Mouse (Mus musculus) hindbrain, embryonic 11.5 days (tissue): ENCODE measurements around the gene Dohh. TPM values are rescaled to one million over a fixed set of nuclear protein-coding genes. Genes with fewer than 3 reads are reported as not detected.

Source experiments
- ATAC-seq: fragments of 200-750 bp; cut with Nextera tagmentation; 2 replicates; pipeline ENCODE4 v1.8.0; 2017; ENCODE audit warnings: mild to moderate bottlenecking, moderate TSS enrichment, moderate library complexity; ENCODE audit not compliant: low FRiP score
- DNase-seq: peaks from one replicate; pipeline ENCODE4 v3.0.0-alpha.2; 2015; ENCODE audit warnings: low spot score
- H3K27ac ChIP-seq: fragments of 300-500 bp; sonication (generic); 2 replicates; pipeline ENCODE4 v1.5.1; 2014; ENCODE audit warnings: mild to moderate bottlenecking, low read depth, low read length
- H3K27me3 ChIP-seq: fragments of 300-500 bp; sonication (generic); 2 replicates; pipeline ENCODE4 v1.6.1; 2014; ENCODE audit warnings: mild to moderate bottlenecking, low read length, moderate library complexity, mixed read lengths; ENCODE audit not compliant: control insufficient read depth, insufficient read depth
- H3K36me3 ChIP-seq: fragments of 300-500 bp; sonication (generic); 2 replicates; pipeline ENCODE4 v1.6.1; 2014; ENCODE audit warnings: mild to moderate bottlenecking, low read length, moderate library complexity, mixed read lengths; ENCODE audit not compliant: control insufficient read depth, insufficient read depth
- H3K4me1 ChIP-seq: fragments of 300-500 bp; sonication (generic); replicated peaks from 2 replicates; pipeline ENCODE4 v1.6.1; 2014; ENCODE audit warnings: low read length, mixed read lengths; ENCODE audit not compliant: control insufficient read depth, insufficient read depth
- H3K4me2 ChIP-seq: fragments of 300-500 bp; sonication (generic); replicated peaks from 2 replicates; pipeline ENCODE4 v1.6.1; 2014; ENCODE audit warnings: mild to moderate bottlenecking, low read depth, low read length
- H3K4me3 ChIP-seq: fragments of 300-500 bp; sonication (generic); 2 replicates; pipeline ENCODE4 v1.5.1; 2014; ENCODE audit warnings: low read depth, low read length
- H3K9ac ChIP-seq: fragments of 300-500 bp; sonication (generic); 2 replicates; pipeline ENCODE4 v1.6.1; 2014; ENCODE audit warnings: low read depth, low read length
- H3K9me3 ChIP-seq: fragments of 300-500 bp; sonication (generic); 2 replicates; pipeline ENCODE4 v1.6.1; 2016; ENCODE audit warnings: low read length; ENCODE audit not compliant: control insufficient read depth
- WGBS: fragments of 180-500 bp; shearing (Covaris S2); extraction: QIAGEN DNeasy Blood & Tissue Kit; methylation state at CpG from one replicate; pipeline ENCODE4 v1.1.7; 2014; 5-methylcytosine and 5-hydroxymethylcytosine counted together
- polyA plus RNA-seq: library from polyadenylated mRNA; unstranded; fragments of >200 nt; fragmentation: Nextera tagmentation; extraction: Ambion mirVana; gene quantifications from 2 replicates; pipeline ENCODE4 v1.2.1, GENCODE M21; 2014

Gene Dohh
- polyA plus RNA-seq, 1 experiment from 2014 or later = 44.8 TPM

DNA sequence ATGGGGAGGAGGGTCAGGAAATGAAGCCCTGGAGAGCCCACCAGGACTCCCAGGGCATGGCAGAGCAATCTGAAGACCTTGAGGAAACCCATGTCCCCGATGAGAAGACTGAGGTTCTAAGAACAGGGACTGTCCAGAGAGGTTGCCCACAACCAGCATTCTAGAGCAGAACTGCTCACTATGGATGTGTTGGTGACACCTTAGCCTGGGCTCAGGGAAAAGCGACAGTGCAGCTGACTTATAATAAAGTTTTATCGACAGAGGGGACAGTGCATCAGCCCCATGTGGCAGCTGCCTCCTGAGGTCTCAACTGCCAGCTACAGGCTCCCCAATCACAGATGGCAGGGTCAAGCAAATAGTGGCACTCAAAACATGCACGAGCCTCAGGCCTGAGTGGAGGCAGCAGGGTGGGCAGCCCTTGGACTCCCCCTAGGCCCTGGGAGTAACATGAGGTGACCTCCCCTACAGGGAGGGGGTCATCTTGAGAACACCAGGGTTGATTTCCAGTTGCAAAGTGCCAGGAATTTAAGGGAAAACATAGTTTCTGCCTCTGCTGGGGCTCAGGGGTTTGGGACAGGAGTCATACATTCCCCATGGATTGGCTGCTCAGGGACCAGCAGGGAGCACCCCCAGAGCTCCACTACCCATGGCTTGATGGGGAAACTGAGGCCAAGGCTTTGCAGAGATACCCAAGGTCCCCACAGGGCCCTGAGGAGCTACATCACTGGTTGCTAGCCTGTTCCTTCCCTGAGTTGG, 37.0 kb downstream of the Dohh start:
- Histone ChIP-seq H3K27ac (no peak overlapping the region), H3K36me3 (no peaks in the 10 kb centered on the region), H3K4me1 (peaks cover 12% of the 10 kb centered on the region), H3K9ac (no peak overlapping the region), H3K4me3 (no peak overlapping the region), H3K4me2 (no peak overlapping the region), H3K27me3 (peaks cover 23% of the 10 kb centered on the region), H3K9me3 (no peaks in the 10 kb centered on the region)
- no peak for DNase-seq
- WGBS = 77% methylated on average over 4 of the region's 4 CpGs
- no peak for ATAC-seq

DNA sequence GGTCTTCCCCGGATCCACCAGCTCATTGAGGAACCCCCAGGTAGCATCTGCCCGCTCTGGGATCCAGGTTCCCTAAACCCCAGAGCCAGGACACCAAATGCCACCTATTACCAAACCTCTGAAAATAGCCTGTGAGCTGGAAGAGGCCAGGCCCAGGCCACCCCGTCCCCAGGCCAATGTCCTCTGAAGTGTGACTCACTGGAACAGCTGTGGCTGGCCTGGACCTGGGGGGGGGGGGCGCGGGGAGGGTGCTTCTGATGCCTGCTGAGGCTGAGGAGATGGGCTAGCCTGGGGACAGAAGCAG, 37.5 kb downstream of the Dohh start:
- H3K27ac ChIP-seq = no peak overlapping the region
- no peaks in the 10 kb centered on the region for H3K36me3 ChIP-seq
- H3K4me2 ChIP-seq = no peak overlapping the region
- peaks cover 29% of the 10 kb centered on the region for H3K27me3 ChIP-seq
- no peak overlapping the region for H3K4me3 ChIP-seq
- peaks cover 11% of the 10 kb centered on the region for H3K4me1 ChIP-seq
- WGBS = 78% methylated on average over 4 of the region's 5 CpGs
- DNase-seq = no peak
- no peak for ATAC-seq
- no peak overlapping the region for H3K9ac ChIP-seq
- H3K9me3 ChIP-seq = no peaks in the 10 kb centered on the region

DNA sequence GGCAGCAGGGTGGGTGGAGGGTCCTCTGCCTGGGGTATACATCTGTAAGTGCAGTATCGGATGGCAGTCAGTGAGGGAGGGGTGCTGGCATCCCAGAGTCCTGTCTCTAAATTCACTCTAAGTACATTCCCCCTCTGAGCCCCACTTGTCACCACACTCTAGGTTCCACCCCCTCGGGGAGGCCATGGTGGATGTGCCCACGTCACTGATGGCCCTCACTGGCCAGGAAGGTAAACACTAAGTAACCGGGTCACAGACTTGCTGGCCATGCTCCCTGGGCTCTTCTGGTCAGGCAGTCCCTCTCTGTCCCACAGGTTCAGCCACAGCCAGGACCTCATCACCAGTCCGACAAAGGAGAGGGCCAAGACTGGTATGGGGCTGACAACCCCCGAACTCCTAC, 38.0 kb downstream of the Dohh start:
- no peaks in the 10 kb centered on the region for H3K36me3 ChIP-seq
- ATAC-seq (no peak), DNase-seq (no peak)
- no peak overlapping the region for H3K4me3 ChIP-seq
- no peak overlapping the region for H3K27ac ChIP-seq
- no peak overlapping the region for H3K9ac ChIP-seq
- peaks cover 7% of the 10 kb centered on the region for H3K4me1 ChIP-seq
- peaks cover 33% of the 10 kb centered on the region for H3K27me3 ChIP-seq
- H3K4me2 ChIP-seq = no peak overlapping the region
- no peaks in the 10 kb centered on the region for H3K9me3 ChIP-seq
- WGBS = 80% methylated on average over 6 of the region's 6 CpGs

DNA sequence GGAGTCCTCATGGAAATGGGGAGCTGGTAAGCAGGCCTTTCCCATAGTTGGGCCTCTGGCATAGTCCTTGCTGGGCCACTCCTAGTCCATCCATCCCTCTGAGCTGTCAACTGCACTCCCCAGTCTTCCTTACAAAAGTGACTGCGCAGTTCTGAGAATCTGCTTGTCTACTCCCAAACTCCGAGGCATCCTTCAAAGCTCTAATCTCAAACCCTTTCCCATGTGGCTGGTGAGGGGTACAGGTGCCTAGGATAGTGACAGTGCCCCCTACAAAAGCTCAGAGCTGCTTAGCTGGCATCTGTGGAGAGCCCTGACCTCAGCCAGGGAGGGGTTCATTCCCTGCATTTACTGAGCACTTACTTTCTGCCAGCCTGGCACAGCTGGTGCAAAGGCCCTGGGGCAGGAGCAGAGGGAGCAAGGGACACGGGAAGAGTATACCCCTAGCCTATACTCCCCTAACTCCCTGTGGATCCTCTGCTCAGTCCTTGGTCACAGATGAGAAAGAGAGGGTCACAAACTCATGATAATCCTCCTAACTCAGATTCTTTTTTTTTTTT, 38.5 kb downstream of the Dohh start:
- H3K4me3 ChIP-seq = no peak overlapping the region
- ATAC-seq = no peak
- no peak for DNase-seq
- 77% methylated on average over 3 of the region's 3 CpGs for WGBS
- peaks cover 2% of the 10 kb centered on the region; the same call in 1 of the 2 replicates for H3K4me1 ChIP-seq
- peaks cover 39% of the 10 kb centered on the region for H3K27me3 ChIP-seq
- no peak overlapping the region for H3K9ac ChIP-seq
- no peaks in the 10 kb centered on the region for H3K9me3 ChIP-seq
- no peak overlapping the region for H3K4me2 ChIP-seq
- no peak overlapping the region for H3K27ac ChIP-seq
- no peaks in the 10 kb centered on the region for H3K36me3 ChIP-seq

DNA sequence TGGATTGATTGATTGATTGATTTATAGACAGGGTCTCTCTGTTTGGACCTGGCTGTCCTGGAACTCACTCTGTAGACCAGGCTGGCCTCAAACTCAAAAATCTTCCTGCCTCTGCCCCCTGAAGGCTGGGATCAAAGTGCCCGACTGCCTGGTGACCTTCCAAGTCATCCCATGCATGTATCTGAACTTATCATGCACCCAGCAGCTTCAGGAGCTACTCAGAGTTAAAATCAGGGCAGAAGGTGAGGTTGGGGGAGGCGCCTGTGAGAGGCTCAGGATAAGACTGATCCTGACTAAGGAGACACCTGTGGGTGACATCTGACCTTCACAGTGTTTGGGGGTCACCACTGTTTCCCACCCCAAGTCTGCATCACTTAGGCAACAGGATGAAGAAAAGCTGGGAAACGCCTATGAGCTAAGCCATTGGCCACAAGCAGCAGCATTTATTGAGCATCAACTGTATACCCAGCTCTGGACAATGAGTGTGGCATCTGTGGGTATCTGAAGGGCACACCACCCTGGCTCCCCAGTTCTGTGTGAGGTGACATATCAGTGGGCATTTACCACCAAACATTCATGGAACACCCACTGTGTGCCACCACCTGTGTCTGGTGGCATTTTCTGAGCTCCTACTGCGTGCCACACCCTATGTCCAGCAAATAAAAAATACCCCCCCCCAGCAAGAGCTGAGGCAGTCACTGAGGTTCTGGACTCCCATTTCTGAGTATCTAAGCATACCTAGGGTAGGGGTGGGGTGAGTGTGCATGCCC, 39.4 kb downstream of the Dohh start:
- WGBS = 65% methylated on average over 4 of the region's 4 CpGs
- Histone ChIP-seq H3K4me3 (no peak overlapping the region), H3K9ac (0 out of 2 replicates have a peak overlapping the region, but pooled peaks have one; percentile 15), H3K4me1 (peaks cover 2% of the 10 kb centered on the region; the same call in 1 of the 2 replicates), H3K4me2 (no peak overlapping the region), H3K27ac (no peak overlapping the region), H3K27me3 (peaks cover 48% of the 10 kb centered on the region), H3K9me3 (no peaks in the 10 kb centered on the region), H3K36me3 (no peaks in the 10 kb centered on the region)
- no peak for ATAC-seq
- DNase-seq = no peak

DNA sequence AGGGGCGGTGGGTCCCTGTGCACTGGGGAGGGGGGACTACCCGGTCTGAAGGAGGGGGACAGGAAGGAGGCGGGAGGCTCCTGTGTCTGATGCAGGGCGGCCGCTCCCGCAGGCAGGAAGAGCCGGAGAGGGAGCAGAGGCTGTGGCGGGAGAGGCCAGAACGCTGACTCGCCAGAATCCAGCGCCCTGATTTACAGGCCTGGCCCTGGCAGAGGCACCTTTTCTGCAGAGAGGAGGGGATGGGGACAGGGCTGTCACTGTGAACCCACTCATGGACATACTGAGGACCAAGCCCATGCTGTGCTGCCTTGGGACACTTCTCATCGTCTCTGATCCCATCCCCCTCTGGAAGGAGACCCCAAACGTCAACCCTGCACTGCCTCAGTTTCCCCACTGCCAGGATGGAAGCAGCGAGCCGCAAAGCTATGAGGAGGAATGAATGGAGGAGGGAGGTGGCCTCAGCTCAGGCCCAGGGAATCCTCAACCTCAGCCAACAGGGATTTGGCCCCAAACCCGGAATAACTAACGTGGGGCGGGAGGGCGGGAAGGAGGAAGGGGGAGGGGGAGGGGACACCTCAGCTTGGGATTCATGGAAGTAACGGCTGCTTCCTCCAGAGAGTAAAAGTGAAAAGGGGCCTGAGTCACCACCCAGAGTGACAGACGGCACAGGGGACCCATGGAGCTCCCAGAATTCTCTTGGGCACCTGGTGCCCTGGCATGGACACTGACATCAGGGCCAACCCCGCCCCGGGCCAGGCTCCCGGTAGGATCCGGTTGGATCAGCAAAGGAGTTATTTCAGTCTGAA, 40.2 kb downstream of the Dohh start:
- DNase-seq (no peak), ATAC-seq (no peak)
- H3K9ac ChIP-seq = 0 out of 2 replicates have a peak overlapping the region, but pooled peaks have one; percentile 15
- H3K27me3 ChIP-seq = peaks cover 53% of the 10 kb centered on the region
- no peak overlapping the region for H3K4me3 ChIP-seq
- H3K4me2 ChIP-seq = no peak overlapping the region; the same call in 1 of the 2 replicates
- H3K27ac ChIP-seq = no peak overlapping the region
- no peaks in the 10 kb centered on the region for H3K36me3 ChIP-seq
- no peaks in the 10 kb centered on the region for H3K9me3 ChIP-seq
- WGBS = 6% methylated on average over 25 of the region's 25 CpGs
- peaks cover 2% of the 10 kb centered on the region for H3K4me1 ChIP-seq

DNA sequence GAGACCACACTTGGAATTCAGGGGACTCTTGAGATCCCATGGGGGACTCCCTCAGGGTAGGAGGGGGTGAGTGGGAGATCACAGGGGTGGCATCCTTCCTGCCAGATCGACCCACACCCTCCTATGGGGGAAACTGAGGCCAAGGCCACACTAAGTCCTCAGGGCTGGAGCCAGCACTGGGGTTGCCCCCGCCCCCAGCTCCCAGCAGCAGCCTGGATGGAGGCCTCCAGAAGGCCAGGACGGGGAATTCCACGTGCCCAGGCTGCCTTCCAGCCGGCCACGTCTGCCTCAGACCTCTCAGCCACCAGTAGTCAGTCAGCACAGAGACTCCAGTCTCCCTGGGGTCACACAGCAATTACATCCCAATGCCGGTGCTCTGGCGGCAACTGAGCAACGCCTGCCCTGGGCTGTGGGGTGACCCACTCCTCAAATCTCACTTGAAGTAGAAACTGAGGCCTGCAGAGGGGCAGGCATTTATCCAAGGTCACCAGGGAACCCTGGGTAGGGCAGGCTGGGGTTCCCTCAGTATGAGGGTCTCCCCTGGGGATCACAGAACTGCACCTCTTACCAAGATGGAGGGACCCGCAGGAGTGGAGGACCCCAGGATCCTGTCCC, 41.1 kb downstream of the Dohh start:
- Histone ChIP-seq H3K4me2 (no peak overlapping the region; the same call in none of the 2 replicates), H3K9me3 (no peaks in the 10 kb centered on the region), H3K9ac (no peak overlapping the region), H3K27me3 (peaks cover 53% of the 10 kb centered on the region), H3K27ac (no peak overlapping the region), H3K4me3 (no peak overlapping the region), H3K4me1 (peaks cover 2% of the 10 kb centered on the region), H3K36me3 (no peaks in the 10 kb centered on the region)
- WGBS = 27% methylated on average over 10 of the region's 10 CpGs
- no peak for ATAC-seq
- DNase-seq = no peak

DNA sequence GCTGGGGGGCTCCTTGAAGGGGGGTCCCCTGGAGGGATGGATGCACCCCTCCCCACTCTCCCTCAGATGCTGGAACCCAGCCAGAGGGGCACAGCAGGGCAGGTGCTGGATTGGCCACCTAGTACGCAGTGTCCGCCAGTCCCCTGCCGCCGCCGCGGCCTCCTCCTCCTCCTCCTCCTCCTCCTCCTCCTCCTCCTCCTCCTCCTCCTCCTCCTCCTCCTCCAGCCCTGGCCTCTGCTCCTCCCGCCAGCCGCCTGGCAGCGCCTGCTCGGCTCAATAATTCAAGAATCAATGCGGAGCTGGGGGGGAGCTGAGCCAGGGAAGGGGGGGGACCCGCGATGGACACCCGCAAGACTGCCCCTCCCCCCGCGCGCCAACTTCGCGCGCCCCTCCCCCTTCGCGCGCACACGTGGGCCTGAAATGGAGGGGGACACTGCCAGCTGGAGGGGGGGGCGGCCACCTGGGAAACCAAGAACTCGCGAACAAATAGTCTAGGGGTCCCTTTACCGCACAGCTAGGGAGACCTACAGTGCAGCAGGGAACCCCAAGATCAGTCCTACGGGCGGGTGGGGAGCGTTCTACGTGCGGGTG, 41.9 kb downstream of the Dohh start:
- Histone ChIP-seq H3K27ac (no peak overlapping the region), H3K4me3 (peak overlapping the region; percentile 26), H3K27me3 (peaks cover 56% of the 10 kb centered on the region), H3K9ac (no peak overlapping the region), H3K36me3 (no peaks in the 10 kb centered on the region), H3K4me1 (peaks cover 2% of the 10 kb centered on the region), H3K9me3 (no peaks in the 10 kb centered on the region), H3K4me2 (peak overlapping the region; percentile 39)
- DNase-seq (no peak), ATAC-seq (no peak)
- 3% methylated on average over 21 of the region's 33 CpGs for WGBS
